Mouse (Mus musculus): ENCODE measurements around the gene Rasgrf2. TPM values are rescaled to one million over a fixed set of nuclear protein-coding genes. Genes with fewer than 3 reads are reported as not detected.

The Rasgrf2 gene
- polyA plus RNA-seq, 1 experiment from 2014 or later, result not detected

GRCm38 (mm10) chr13:91917835-91918234 lies 213.6 kb downstream of the Rasgrf2 start:
- no peaks in the 10 kb centered on the region for H3K36me3 ChIP-seq (replicated peaks)
- no peak for DNase-seq (ENCODE audit: extremely low spot score, low spot score)
- peaks cover 17% of the 10 kb centered on the region for H3K4me1 ChIP-seq
- H3K27ac ChIP-seq, result no peak overlapping the region
- no peaks in the 10 kb centered on the region for H3K9me3 ChIP-seq
- WGBS, result 92% methylated on average over 2 of the region's 2 CpGs
- no peak overlapping the region for H3K4me3 ChIP-seq
- H3K27me3 ChIP-seq (ENCODE audit: poor library complexity, severe bottlenecking), result no peaks in the 10 kb centered on the region

DNA sequence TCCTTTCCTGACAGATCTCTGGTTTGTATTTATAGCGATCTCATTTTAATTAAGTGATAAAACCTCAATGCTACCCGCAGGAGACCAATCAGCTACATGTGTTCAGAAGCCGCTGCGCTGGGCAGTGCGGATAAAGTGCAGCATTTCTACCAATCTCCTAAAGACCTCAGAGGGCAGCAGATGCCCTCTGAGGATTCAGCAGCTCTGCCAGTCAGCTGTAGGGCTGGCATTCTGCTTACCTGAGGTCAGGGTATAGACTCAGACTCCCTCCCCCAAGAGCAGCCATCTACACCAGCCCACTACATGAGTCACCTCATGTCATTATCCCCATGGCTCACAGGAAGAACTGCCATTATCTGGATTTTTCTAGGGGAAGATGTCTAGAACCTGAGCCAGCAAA lies 215.1 kb downstream of the Rasgrf2 start:
- H3K4me1 ChIP-seq, result peaks cover 17% of the 10 kb centered on the region
- no peaks in the 10 kb centered on the region for H3K9me3 ChIP-seq
- no peaks in the 10 kb centered on the region for H3K27me3 ChIP-seq (ENCODE audit: poor library complexity, severe bottlenecking)
- H3K4me3 ChIP-seq, result no peak overlapping the region
- no peaks in the 10 kb centered on the region for H3K36me3 ChIP-seq (replicated peaks)
- 0 out of 2 replicates have a peak overlapping the region, but pooled peaks have one; percentile 30 for H3K27ac ChIP-seq
- WGBS, result 89% methylated on average over 5 of the region's 5 CpGs
- DNase-seq (ENCODE audit: extremely low spot score, low spot score), result no peak

DNA sequence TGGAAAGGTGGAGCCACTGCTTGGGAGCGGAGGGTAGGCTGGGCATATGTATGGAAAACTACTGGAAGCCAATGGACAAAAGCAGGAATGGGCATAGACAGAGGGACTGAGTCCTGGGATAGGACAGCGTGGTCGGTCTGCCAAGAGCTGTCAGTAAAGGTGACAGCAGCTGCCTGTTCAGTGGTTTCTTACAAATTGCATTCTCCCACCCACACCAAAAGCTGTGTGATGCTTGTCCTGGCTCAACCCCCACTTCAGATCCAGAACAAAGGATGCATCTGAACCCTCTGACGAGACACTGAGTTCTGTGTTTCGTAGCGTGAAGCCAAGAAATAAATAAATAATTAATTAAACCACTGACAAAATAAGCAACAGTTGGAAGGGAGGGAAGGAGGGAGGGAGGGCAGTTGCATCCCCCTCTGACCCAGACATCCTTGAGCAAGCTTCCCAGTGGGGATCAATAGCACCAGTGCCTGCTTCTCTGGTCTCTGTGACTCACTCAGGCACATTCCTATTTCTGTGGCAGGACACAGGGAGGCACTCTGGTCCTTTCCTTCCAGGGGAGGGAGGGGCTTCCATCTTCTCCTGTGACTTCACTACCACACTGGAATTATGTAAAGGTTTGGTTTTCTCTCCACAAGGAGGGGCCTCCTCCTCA lies 215.7 kb downstream of the Rasgrf2 start:
- DNase-seq (ENCODE audit: extremely low spot score, low spot score), result no peak
- H3K4me1 ChIP-seq, result peaks cover 17% of the 10 kb centered on the region
- no peaks in the 10 kb centered on the region for H3K36me3 ChIP-seq (replicated peaks)
- H3K4me3 ChIP-seq, result no peak overlapping the region
- WGBS, result 78% methylated on average over 6 of the region's 6 CpGs
- H3K27me3 ChIP-seq (ENCODE audit: poor library complexity, severe bottlenecking), result no peaks in the 10 kb centered on the region
- H3K27ac ChIP-seq, result peak overlapping the region; percentile 30; the same call in 1 of the 2 replicates
- no peaks in the 10 kb centered on the region for H3K9me3 ChIP-seq

DNA sequence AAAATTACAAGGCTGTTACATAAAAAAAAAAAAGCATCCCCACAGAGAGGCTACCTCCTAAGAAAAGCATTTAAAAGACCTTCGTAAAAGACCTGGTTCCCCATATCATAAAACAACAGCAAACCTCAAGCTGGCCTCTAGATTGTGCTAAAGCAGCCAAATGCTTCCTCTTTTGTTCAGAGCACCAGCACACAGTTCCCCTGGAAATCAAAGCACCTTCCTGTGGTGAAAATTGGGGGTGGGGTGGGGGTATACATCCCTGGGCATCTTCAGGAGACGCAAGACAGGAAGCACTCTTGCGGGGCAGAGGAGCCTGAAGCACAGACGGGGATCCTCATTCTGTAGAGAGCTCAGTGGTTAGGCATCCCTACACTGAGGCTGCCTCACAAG lies 216.3 kb downstream of the Rasgrf2 start:
- WGBS, result 43% methylated on average over 4 of the region's 4 CpGs
- H3K27me3 ChIP-seq (ENCODE audit: poor library complexity, severe bottlenecking), result no peaks in the 10 kb centered on the region
- H3K36me3 ChIP-seq (replicated peaks), result no peaks in the 10 kb centered on the region
- no peak for DNase-seq (ENCODE audit: extremely low spot score, low spot score)
- no peak overlapping the region for H3K4me3 ChIP-seq
- peak overlapping the region; percentile 30; the same call in 1 of the 2 replicates for H3K27ac ChIP-seq
- peaks cover 17% of the 10 kb centered on the region for H3K4me1 ChIP-seq
- no peaks in the 10 kb centered on the region for H3K9me3 ChIP-seq

GRCm38 (mm10) chr13:91911652-91912051 lies 219.8 kb downstream of the Rasgrf2 start:
- Histone ChIP-seq H3K4me1 (peaks cover 17% of the 10 kb centered on the region), H3K4me3 (no peak overlapping the region), H3K9me3 (no peaks in the 10 kb centered on the region), H3K27ac (no peak overlapping the region), H3K36me3 (replicated peaks) (no peaks in the 10 kb centered on the region), H3K27me3 (ENCODE audit: poor library complexity, severe bottlenecking) (no peaks in the 10 kb centered on the region)
- no peak for DNase-seq (ENCODE audit: extremely low spot score, low spot score)

GRCm38 (mm10) chr13:91911211-91911610 lies 220.2 kb downstream of the Rasgrf2 start:
- no peak overlapping the region for H3K4me3 ChIP-seq
- no peaks in the 10 kb centered on the region for H3K36me3 ChIP-seq (replicated peaks)
- H3K27ac ChIP-seq, result no peak overlapping the region
- no peak for DNase-seq (ENCODE audit: extremely low spot score, low spot score)
- no peaks in the 10 kb centered on the region for H3K27me3 ChIP-seq (ENCODE audit: poor library complexity, severe bottlenecking)
- no peaks in the 10 kb centered on the region for H3K9me3 ChIP-seq
- H3K4me1 ChIP-seq, result peaks cover 15% of the 10 kb centered on the region

GRCm38 (mm10) chr13:91908202-91908980 lies 223.1 kb downstream of the Rasgrf2 start:
- DNase-seq (ENCODE audit: extremely low spot score, low spot score), result peak; percentile 71
- Histone ChIP-seq H3K4me1 (no peaks in the 10 kb centered on the region), H3K36me3 (replicated peaks) (no peaks in the 10 kb centered on the region), H3K9me3 (no peaks in the 10 kb centered on the region), H3K4me3 (no peak overlapping the region), H3K27me3 (ENCODE audit: poor library complexity, severe bottlenecking) (no peaks in the 10 kb centered on the region), H3K27ac (no peak overlapping the region)
- 41% methylated on average over 10 of the region's 10 CpGs for WGBS

GRCm38 (mm10) chr13:91906338-91906737 lies 225.1 kb downstream of the Rasgrf2 start:
- H3K4me3 ChIP-seq, result no peak overlapping the region
- H3K27me3 ChIP-seq (ENCODE audit: poor library complexity, severe bottlenecking), result no peaks in the 10 kb centered on the region
- no peaks in the 10 kb centered on the region for H3K4me1 ChIP-seq
- H3K27ac ChIP-seq, result no peak overlapping the region
- no peak for DNase-seq (ENCODE audit: extremely low spot score, low spot score)
- 71% methylated on average over 3 of the region's 3 CpGs for WGBS
- H3K36me3 ChIP-seq (replicated peaks), result no peaks in the 10 kb centered on the region
- H3K9me3 ChIP-seq, result no peaks in the 10 kb centered on the region

DNA sequence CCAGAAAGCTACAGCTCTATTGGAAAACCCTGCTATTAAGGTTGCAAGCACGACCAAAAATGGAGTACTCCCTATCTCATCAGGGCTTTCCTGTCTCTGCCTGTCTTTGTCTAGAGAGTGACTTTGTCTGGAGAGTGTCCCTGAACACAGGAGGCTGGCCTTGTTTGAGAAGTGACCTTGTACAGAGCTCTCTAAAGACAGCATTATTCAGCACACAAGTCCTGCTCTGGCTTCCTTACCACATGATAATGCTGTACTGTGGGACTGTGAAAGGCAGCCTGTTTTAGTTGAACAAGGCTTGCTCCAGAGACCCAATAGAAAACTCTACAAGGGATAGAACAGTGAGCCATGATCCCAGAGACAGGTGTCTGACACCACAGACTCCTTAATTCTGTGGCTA lies 235.0 kb downstream of the Rasgrf2 start:
- DNase-seq (ENCODE audit: extremely low spot score, low spot score), result no peak
- 65% methylated on average over 1 of the region's 1 CpGs for WGBS
- Histone ChIP-seq H3K4me3 (no peak overlapping the region), H3K27ac (no peak overlapping the region), H3K27me3 (ENCODE audit: poor library complexity, severe bottlenecking) (no peaks in the 10 kb centered on the region), H3K4me1 (no peaks in the 10 kb centered on the region), H3K36me3 (replicated peaks) (no peaks in the 10 kb centered on the region), H3K9me3 (no peaks in the 10 kb centered on the region; the same call in 1 of the 2 replicates)

- no peak overlapping the region for H3K4me3 ChIP-seq
- no peaks in the 10 kb centered on the region for H3K36me3 ChIP-seq (replicated peaks)
- H3K4me1 ChIP-seq, result no peaks in the 10 kb centered on the region
- no peaks in the 10 kb centered on the region for H3K27me3 ChIP-seq (ENCODE audit: poor library complexity, severe bottlenecking)
- no peak overlapping the region for H3K27ac ChIP-seq
- no peak for DNase-seq (ENCODE audit: extremely low spot score, low spot score)
- H3K9me3 ChIP-seq, result no peaks in the 10 kb centered on the region
- 85% methylated on average over 6 of the region's 6 CpGs for WGBS
Observed at GRCm38 (mm10) chr13:91893132-91893531, 238.3 kb downstream of the Rasgrf2 start.

- H3K36me3 ChIP-seq (replicated peaks), result no peaks in the 10 kb centered on the region
- no peak overlapping the region for H3K4me3 ChIP-seq
- H3K27ac ChIP-seq, result no peak overlapping the region
- H3K4me1 ChIP-seq, result no peaks in the 10 kb centered on the region
- no peaks in the 10 kb centered on the region for H3K9me3 ChIP-seq
- H3K27me3 ChIP-seq (ENCODE audit: poor library complexity, severe bottlenecking), result no peaks in the 10 kb centered on the region
- DNase-seq (ENCODE audit: extremely low spot score, low spot score), result no peak
- 81% methylated on average over 6 of the region's 6 CpGs for WGBS
Observed at GRCm38 (mm10) chr13:91890031-91890619, 241.3 kb downstream of the Rasgrf2 start.

GRCm38 (mm10) chr13:91884714-91885386 lies 246.6 kb downstream of the Rasgrf2 start:
- Histone ChIP-seq H3K27ac (no peak overlapping the region), H3K4me1 (no peaks in the 10 kb centered on the region), H3K36me3 (replicated peaks) (no peaks in the 10 kb centered on the region), H3K4me3 (no peak overlapping the region), H3K9me3 (no peaks in the 10 kb centered on the region), H3K27me3 (ENCODE audit: poor library complexity, severe bottlenecking) (no peaks in the 10 kb centered on the region)
- DNase-seq (ENCODE audit: extremely low spot score, low spot score), result no peak
- 93% methylated on average over 5 of the region's 5 CpGs for WGBS
